Mouse (Mus musculus) gastrocnemius, adult 8-10 months (tissue): ENCODE measurements around the gene Cd59b. TPM values are rescaled to one million over a fixed set of nuclear protein-coding genes. Genes with fewer than 3 reads are reported as not detected.
A peak's percentile ranks its signal among the peaks of the same experiment; 100 is the strongest.

ENCODE experiments used
- DNase-seq, 2 experiments: peaks; one replicate each; pipeline ENCODE4 v3.0.0; 2022; ENCODE audit warnings: low spot score in 2 of 2
- total RNA-seq, 4 experiments: library from RNA; stranded (reverse); gene quantifications; 2 replicates each; pipeline ENCODE4 v1.2.4; 2022

The Cd59b gene
- 1 to 10 TPM; 1.2 to 2.8 (median 2.1) TPM for total RNA-seq

DNA sequence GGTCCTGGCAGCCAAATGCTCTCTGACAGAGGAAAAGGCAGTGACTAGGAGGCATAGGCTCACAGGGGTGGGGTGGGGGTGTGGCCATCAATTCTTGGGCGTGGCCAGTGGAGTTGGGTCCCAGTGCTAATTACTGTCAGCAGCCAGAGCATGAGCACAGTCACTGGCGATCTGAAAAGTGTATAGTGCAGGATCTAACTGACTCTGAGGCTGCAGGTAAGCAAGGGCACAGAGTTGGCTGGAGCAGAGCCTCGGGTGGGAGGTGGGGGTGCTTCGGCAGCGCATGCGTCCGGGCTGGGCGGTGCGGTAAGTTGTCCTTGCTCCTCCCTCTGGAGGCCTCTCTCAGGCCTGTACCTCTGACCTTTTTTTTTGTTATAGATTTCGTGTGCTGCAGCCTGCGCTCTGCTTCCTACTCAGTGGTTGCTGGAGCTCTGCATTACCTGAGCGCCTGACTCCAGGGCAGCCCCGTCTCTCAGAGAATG is at the start of gene Cd59b:
Gene Cd59b (plus strand): TSS at position 146 of the 482 bp plus-strand sequence.
- DNase-seq, result peak; percentile 15 to 30

DNA sequence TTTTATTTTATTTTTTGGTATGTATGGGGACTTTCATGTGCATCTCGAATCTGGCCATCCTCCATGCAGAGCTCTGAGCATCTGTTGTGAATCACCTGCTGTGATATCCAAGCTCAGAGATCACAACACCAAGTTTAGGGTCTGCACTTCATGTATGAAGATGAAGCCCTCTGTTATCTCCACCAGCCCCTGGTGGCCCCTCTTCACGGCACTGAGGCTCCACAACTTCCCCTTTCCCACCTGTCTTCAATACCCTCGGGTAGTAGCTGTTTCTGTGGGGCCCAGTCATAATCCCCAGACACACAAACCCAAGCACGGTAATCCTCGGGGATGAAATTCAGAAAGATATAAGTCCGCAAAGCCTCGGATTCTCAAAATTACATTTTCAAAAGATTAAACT is 46.6 kb upstream of the Cd59b start:
- no peak for DNase-seq

DNA sequence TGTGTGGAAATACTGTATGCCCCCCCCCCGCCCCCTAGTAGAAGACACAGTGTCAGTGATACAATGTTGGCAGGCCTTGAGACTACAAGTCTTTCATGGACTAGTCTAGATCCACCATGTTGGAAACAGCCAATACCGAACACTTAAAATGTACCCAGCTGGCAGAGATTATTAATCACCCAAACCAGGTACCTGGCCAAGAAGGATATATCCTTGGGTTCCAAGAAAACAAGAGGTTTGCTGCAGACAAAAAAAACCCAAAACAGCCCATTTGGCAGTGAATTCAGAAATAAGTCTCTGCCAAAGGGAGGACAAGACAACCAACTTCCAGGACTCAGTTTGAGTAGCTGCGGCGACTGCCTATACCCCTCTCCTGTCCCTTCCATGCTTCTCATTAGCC is 45.0 kb upstream of the Cd59b start:
- no peak for DNase-seq

DNA sequence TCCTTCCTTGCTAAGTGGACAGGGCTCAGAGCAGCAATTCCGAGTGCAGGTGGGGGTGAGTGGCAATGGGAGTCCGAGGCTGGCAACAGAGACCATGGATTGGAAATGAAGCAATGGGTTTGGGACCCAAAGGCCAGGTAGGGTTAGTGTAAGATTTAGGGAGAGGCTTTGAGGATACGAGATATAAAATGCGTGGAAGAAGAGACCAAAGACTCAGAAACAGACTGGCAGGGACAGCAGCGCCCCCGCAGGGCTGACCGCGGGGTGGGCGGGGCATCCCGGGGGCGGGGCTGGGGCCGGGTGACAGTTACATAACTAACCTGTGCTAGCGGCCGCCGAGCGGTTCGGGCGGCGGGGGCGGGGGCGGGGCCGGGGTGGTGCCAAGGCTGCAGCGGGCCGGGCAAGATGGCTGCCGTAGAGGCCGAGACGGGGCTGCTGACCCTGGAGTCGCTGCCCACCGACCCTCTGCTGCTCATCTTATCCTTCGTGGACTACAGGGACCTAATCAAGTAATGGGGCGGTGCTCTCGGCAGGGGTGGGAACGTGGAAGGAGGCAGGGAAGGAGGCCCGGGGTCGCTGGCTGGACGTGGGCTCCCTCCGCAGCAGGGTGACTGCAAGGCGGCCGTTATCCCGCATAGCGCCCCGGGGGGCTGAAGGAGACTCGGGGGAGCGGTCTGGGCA is 42.1 kb upstream of the Cd59b start, which contains the start of gene Fbxo3:
Gene Fbxo3 (plus strand): TSS at position 264 of the 681 bp plus-strand sequence.
- DNase-seq, result peak; percentile 86

DNA sequence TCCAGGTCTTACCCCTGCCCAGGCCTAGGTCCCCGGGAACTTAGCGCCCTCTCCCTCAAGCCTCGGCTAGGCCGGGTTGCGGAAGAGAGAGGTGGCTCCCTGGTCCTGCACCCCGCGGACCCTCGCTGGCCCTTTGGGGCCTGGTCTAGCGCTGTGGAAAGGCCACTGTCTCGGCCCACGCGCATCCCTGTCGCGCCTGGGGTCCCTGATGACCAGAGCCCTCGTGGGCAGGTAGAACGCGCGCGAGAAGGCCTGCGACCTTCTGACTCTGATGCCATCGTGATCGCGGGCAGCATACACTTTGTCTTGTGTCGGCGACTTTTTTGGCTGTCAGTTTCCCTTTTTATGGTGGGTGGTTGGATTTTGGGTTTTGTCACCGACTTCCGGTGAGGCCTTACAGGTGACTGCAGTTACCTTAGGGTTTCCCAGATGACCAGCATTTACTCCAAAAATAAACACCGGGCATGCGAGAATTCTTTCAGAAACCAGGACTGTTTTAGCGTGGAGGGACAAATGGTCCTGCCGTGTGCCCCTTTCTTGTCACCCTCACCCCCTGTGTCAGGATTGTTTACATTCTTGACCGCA is 41.4 kb upstream of the Cd59b start, which contains the start of gene 4931422A03Rik:
Gene 4931422A03Rik (minus strand): TSS at position 223 of the 585 bp plus-strand sequence.
- peak; percentile 11 to 31 for DNase-seq

DNA sequence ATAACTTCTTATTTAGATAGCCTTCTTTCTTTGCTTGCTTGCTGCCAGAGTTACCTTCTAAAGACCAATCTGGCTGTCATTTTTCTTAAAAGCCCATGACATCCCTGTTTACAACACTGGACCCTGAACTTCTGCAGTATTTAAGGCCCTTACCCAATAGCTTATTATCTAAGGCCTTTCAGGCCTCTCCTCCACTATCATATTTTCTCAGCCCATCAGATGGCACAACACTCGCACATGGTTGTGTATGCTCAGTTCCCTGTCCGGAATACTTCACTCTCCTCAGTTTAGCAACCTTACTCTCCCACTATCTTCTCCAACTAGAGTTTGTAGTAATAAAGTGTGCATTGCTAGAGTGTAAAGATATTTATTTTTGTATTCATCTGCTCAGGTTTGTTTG is 40.6 kb upstream of the Cd59b start:
- no peak for DNase-seq

DNA sequence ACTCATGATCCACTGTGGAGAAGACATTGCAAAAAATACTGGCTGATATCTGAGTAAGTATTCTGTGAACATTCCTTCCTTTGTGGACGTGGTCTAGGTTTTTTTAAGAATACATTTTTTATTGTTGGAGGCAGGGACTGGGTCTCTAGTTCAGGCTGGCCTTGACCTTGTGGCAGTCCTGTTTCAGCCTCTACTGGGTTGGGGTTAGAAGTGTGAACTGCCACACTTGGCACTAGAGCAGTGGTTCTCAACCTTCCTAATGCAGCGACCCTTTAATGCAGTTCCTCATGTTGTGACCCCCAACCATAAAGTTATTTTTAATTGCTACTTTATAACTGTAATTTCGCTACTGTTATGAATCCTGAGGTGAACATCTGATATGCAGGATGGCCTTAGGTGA is 39.3 kb upstream of the Cd59b start:
- DNase-seq, result no peak

DNA sequence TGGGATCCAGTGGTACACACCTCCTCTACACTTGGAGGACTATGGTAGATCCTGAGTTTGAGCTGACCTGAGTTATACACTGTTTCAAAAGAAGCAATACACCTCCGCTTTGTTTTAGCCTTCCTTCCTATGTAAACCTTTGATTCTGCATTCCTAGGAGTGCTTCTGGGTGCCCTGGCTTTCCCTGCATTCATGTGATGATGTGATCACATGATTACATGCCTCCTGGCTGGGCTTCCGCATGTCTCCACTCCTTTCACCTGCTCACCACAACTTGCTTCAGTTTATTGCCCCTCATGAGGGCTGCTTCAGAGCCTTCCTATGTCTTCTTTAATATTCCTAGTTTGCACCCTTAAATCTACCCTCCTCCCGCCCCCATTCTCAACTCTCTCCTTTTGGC is 37.6 kb upstream of the Cd59b start:
- DNase-seq, result no peak

DNA sequence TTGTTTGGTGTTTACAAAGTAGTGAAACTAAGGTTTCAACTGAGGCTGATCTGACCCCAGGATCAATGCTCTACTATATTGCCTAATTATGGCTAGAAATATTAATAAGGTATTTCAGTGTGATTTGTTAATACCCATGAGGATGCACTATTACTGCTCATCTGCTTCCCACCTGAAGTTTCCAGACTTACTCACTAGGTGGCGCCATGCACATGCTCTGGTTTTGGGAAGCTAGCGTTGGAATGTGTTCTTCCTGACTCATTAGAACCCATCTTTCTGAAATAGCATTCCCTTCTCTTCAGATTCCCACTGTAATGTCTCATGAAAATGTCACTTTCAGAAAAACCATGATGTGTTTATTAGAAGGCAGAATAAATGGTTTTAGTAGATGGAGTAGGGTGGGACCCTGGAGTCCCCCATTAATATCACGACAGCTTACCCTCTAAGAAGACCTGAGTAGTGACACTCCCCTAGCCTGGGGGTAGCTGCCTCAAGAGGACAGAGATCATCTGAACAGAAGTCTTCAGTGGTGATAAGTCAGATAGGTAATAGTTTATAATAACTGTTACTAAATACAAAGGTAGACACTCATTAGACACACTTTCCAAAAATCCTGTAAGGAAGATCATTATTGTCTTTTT is 34.7 kb upstream of the Cd59b start:
- DNase-seq, result peak; percentile 27 to 38

DNA sequence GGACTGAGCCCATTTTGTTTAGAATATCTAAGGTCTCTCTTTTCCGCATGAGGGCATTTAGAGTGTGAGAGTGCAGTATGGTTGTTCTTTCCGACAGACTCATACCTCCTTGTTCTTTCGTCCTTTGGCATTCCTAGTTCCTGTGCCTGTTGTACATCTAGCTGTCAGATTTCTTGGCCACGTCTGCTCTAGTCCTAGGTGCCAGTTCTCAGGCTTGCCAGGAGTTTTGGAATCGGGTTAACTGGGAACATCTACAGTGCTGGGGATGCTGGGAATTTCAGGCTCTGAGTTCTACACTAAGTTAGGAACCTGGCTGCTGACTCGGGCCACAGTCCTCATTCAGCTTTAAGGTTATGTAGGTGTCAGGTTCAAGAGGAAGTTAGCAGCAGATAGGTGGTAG is 34.1 kb upstream of the Cd59b start:
- peak; percentile 9 to 30 for DNase-seq

DNA sequence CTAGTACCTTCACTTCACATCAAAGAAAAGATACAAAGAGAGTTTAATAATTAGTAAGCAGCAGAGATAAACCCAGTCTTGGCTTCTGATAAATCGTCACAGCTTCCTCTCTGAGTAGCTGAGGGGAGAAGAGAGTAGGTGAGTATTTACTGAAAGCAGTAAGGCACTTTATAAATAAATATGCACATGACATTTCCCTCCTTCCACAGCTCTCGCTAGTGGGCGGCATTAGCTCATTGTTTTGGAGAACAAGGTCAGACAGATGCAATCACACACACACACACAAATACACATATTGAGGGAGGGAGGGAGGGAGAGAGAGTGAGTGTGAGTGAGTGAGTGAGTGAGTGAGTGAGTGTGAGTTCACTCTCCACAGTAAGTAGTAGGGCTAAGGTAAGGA is 33.3 kb upstream of the Cd59b start:
- DNase-seq, result no peak

DNA sequence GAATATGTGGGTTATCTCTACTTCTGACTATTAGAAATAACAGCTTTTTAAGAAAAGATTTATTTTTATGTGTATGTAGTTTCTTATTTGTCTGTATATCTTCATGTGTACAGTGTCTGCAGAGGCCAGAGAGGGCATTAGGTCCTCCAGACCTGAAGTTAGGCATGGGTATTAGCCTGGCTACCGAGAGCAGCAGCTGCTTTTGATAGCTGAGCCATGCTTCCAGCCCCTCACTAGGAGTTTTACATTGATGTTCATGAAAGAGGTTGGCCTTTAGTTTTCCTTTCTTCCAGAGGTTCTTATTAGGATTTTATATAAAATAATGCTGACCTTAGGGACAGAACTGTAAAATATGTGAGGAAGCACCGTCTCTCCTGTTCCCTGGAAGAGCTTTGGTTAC is 31.4 kb upstream of the Cd59b start:
- no peak for DNase-seq

DNA sequence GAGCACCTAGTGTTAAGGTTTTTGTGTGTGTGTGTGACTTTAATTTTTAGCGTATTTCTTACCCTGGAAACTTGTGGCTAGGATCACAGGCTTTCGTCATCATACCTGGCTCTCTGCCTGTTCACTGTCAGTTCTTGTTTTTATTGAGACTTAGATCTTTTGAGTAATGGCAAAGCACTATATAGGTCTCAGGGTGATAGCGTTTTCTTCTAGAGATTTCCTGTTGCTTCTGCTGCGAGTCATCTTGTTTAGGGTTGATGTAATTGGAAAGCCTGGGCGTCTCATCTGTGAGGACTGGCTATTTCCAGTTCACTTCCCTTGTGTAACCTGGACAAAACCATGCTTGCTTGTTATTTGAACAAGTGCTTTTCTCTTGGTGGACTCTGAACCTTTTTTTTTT is 28.0 kb upstream of the Cd59b start:
- DNase-seq, result no peak

DNA sequence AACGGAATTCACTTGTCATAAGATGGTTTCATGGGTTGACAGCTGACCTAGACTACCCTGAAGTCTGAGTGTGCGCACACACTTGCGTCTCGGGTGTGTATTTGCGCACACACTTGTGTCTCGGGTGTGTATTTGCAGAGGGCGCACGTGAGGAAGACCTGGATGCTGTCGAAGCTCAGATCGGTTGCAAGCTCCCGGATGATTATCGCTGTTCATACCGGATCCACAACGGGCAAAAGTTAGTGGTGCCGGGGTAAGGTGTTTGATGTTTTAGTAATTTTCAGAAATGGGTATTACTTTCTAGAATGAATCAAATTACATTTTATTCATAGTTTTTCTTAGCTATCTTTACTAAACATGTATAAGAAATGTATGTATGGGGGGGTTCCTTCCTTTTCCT is 26.9 kb upstream of the Cd59b start:
- no peak for DNase-seq

DNA sequence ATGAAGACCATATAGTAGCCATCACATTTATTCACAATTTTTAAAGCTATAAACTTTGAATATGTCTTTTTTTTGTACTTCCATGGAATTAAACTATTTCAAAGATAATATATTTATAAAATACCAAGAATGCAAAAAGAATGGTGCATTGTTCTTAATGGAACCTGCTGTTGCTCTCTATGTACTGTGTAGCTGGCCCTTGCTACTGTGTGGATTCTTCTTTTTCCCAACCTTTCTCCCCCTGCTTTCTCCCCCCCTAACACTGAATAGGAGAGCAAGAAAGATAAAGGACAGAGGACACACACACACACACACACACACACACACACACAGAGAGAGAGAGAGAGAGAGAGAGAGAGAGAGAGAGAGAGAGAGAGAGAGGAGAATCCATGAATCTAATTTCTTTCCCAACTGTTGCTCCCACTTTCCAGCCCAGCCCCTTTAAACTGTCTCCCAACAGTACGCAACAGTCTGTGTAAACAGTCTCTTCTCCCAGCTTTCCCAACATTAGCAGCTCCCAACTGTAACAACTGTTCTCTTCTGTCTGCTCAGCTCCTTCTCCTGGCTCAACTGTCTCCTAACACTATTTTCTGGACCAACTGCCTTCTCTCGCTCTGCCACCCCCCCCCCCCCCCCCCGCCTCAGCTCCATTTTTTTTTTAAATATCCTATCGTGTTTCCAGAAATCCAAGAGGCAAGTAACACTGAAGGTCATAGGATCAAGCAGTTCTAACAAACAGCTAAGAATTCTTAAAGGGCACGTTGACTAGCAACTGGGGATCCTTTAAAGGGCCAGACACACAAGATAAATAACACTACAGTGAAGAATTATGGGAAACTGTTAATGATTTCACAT is 25.8 kb upstream of the Cd59b start:
- no peak for DNase-seq

DNA sequence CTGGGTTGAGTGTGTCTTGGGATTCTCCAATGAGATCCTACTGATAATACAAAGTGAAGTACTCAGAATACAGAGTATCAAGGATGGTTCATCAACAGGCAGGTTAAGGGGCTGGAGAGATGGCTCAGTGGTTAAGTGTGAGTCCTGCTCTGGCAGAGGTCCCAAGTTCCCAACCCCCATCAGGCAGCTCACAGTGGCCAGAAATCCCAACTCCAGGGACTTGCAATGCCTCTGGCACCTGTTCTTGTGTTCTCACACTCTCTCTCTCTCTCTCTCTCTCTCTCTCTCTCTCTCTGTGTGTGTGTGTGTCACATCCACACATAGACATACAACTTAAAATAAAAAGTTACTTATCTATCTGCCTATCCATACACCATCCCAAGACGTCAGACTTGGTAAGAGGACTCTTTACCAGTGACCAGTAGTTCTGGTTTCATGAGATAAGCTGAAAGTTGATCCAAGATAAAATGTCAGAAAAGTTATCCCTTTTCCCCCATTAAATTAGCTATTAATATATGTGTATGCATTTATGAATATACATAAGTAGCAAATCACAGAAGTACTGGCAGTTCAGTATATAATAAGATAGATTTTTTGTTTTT is 25.1 kb upstream of the Cd59b start:
- peak in 1 of 2 experiments; percentile 34 for DNase-seq

DNA sequence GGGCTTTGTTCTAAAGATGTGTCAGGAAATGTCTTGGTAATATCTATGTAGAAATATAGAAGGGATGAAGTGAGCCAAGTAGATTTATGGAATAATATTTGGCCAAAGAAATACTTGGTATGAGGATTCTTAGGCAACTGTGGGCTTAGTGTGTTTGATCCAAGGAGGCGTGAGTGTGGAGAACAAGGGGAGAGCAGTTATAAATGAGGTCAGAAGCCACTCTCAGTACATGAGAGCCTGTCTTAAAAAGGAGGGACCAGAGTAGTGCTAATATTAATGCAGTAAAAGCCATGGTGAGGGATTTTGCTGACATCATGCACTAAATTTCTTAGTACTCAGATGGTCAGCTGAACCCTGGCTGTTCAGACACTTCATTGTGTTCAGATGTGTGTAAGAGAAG is 11.3 kb upstream of the Cd59b start:
- no peak for DNase-seq

DNA sequence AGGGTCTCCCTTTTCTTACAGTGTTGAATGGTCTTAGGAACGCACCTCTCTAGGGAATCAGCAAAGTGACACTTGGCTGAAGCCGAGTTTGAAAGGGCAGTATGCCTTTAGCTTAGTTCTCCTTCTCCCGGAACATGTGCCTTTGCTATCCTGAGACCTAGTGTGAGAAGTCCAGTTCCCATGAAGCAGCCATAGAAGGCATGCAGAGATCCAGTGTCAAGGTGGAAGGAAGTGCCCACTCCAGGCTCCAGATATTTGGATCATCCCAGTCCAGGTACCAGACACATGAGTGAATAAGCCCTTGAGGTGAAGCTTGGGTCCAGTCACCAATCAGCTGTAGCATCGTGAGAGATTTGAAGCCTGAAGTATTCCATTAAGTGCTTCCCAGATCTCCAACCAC is 10.7 kb upstream of the Cd59b start:
- no peak for DNase-seq

DNA sequence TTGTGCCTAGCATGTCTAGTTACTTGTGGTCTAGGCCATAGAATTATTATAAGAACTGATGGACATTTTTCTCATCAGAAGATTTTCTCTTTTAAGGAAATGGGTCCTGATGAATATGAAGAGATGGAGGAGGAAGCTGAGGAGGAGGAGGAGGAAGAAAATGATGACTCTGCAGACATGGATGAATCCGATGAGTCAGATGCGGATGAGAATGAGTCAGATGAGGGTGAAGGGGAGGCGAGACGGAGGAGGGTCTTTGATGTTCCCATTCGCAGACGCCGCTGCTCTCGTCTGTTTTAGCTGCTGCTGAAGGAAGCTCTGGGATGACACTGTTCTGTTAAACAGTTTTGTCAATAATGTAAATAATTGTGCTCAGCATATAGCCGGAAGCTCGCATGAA is 9.9 kb upstream of the Cd59b start:
- no peak for DNase-seq

DNA sequence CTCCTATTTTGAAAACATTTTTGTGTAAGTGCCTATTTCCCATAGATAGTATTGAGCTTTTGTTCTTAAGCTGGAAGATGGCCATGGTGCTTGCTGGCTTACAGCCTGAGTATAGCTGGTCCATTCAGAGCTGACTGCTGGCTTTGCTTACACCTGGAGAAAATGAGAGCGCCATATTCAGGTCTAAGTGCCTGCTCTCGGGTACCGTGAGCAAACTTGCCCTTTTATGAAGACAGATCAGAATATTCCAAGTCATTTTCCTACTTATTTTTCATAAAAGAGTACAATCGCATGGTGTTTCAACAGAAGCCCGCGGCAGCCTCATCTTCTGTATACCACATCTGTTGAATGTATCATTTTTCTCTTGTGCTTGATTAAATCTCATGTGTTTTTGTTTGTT is 8.7 kb upstream of the Cd59b start:
- DNase-seq, result no peak

DNA sequence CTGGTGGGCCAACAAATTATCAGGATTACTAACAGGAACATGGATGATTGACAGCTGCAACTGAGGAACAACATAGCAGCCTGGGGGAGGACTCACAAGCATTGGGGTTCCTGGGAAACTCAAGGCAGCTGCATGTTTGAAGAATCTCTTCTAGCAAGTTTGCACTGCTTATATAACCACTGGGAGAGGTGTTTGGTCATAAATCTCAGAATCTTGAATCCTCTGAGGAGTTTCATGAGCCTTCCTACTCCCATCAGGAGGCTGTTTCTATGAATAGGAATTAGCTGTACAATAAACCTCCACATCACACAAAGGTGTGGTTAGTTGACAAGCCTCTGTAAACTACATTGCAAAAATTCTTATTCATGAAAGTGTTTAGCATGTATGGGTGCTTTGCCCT is 7.0 kb upstream of the Cd59b start:
- DNase-seq, result no peak
